Mouse (Mus musculus) CH12.LX (cell line): ENCODE measurements at regions not wholly inside any gene's neighbourhood (a gene's known extent, or its start where the extent isn't known, plus 50 kb on each side); places are given as distances from the start of the nearest gene placed in this dataset.

Source experiments
- DNase-seq: peaks from one replicate; pipeline ENCODE4 v3.0.0-alpha.2; 2013; ENCODE audit errors: extremely low read depth
- H3K27ac ChIP-seq: 2 replicates; pipeline ENCODE4 v1.5.1; 2012; ENCODE audit warnings: low read depth, mild to moderate bottlenecking, control low read depth, moderate library complexity; ENCODE audit not compliant: insufficient read depth
- H3K27me3 ChIP-seq: replicated peaks from 2 replicates; pipeline ENCODE3; 2012; ENCODE audit warnings: inconsistent platforms
- H3K36me3 ChIP-seq, 2 experiments: replicated peaks in 1 of 2; 2 replicates each; pipeline versions ENCODE3 to v1.6.1; 2012; ENCODE audit warnings: inconsistent platforms in 1 of 2, low read length in 1 of 2, mild to moderate bottlenecking in 1 of 2, mixed read lengths in 1 of 2, moderate library complexity in 1 of 2; ENCODE audit not compliant: control insufficient read depth in 1 of 2, insufficient read depth in 1 of 2
- H3K4me1 ChIP-seq, 2 experiments: 2 replicates each; pipeline ENCODE4 v1.6.1; 2012; ENCODE audit warnings: inconsistent platforms in 1 of 2, moderate library complexity in 1 of 2; ENCODE audit not compliant: insufficient read depth in 2 of 2, control insufficient read depth in 1 of 2
- H3K4me2 ChIP-seq: 2 replicates; pipeline ENCODE4 v1.6.1; 2012; ENCODE audit warnings: low read depth, mild to moderate bottlenecking, control low read depth; ENCODE audit not compliant: poor library complexity, insufficient read depth, severe bottlenecking
- H3K4me3 ChIP-seq, 3 experiments: fragments of 150-350 bp in 1 of 3; sonication (generic) in 1 of 3; replicated peaks in 1 of 3; 2 replicates each; pipeline versions ENCODE3 to v1.5.1; 2011 to 2012; ENCODE audit warnings: low read depth in 2 of 3, low read length in 2 of 3, mild to moderate bottlenecking in 2 of 3, moderate library complexity in 2 of 3, control low read depth in 1 of 3, improper control_type of control experiment in 1 of 3, inconsistent platforms in 1 of 3, mixed read lengths in 1 of 3; ENCODE audit not compliant: poor library complexity in 1 of 3
- H3K79me2 ChIP-seq: replicated peaks from 2 replicates; pipeline ENCODE4 v1.6.1; 2012; ENCODE audit warnings: mild to moderate bottlenecking, moderate library complexity; ENCODE audit not compliant: control insufficient read depth, poor library complexity, insufficient read depth, severe bottlenecking; ENCODE audit errors: extremely low read depth
- H3K9ac ChIP-seq: 2 replicates; pipeline ENCODE4 v1.6.1; 2012; ENCODE audit warnings: low read depth, mild to moderate bottlenecking, control low read depth, moderate library complexity; ENCODE audit not compliant: insufficient read depth
- H3K9me3 ChIP-seq: replicated peaks from 2 replicates; pipeline ENCODE3; 2012; ENCODE audit warnings: low read length, inconsistent platforms, mixed read lengths
- BHLHE40 ChIP-seq: IDR thresholded peaks from 2 replicates; pipeline ENCODE4 v1.6.1; 2011; ENCODE audit warnings: mild to moderate bottlenecking, low read depth, low read length, improper control_type of control experiment
- CHD1 ChIP-seq: IDR thresholded peaks from 2 replicates; pipeline ENCODE4 v1.6.1; 2012; ENCODE audit warnings: low read depth, low read length, improper control_type of control experiment, inconsistent platforms
- CTCF ChIP-seq, 2 experiments: IDR thresholded peaks in 1 of 2; conservative IDR thresholded peaks in 1 of 2; 2 replicates each; pipeline ENCODE4 v1.5.1; 2011 to 2012; ENCODE audit warnings: low read depth in 2 of 2, low read length in 2 of 2, improper control_type of control experiment in 1 of 2, inconsistent platforms in 1 of 2, mild to moderate bottlenecking in 1 of 2, moderate library complexity in 1 of 2
- ETS1 ChIP-seq: conservative IDR thresholded peaks from 2 replicates; pipeline ENCODE4 v1.6.1; 2012; ENCODE audit warnings: low read depth, mild to moderate bottlenecking, inconsistent platforms, low read length, improper control_type of control experiment, moderate library complexity
- GABPA ChIP-seq: IDR thresholded peaks from 2 replicates; pipeline ENCODE4 v1.6.1; 2012; ENCODE audit warnings: low read depth, low read length, improper control_type of control experiment, inconsistent platforms; ENCODE audit not compliant: insufficient replicate concordance
- IRF4 ChIP-seq: IDR thresholded peaks from 2 replicates; pipeline ENCODE4 v1.6.1; 2014; ENCODE audit warnings: low read depth, mild to moderate bottlenecking, inconsistent platforms, low read length, improper control_type of control experiment
- JUN ChIP-seq: IDR thresholded peaks from 2 replicates; pipeline ENCODE4 v1.6.1; 2011; ENCODE audit warnings: low read depth, mild to moderate bottlenecking, low read length, improper control_type of control experiment, moderate library complexity; ENCODE audit not compliant: insufficient read depth
- MXI1 ChIP-seq: IDR thresholded peaks from 2 replicates; pipeline ENCODE4 v1.6.1; 2011; ENCODE audit warnings: mild to moderate bottlenecking, low read depth, low read length, improper control_type of control experiment
- POLR2A ChIP-seq: IDR thresholded peaks from 2 replicates; pipeline ENCODE4 v1.6.1; 2011; ENCODE audit warnings: low read depth, mild to moderate bottlenecking, improper control_type of control experiment, low read length
- POLR2AphosphoS2 ChIP-seq: IDR thresholded peaks from 2 replicates; pipeline ENCODE4 v1.6.1; 2011; ENCODE audit warnings: low read depth, low read length, improper control_type of control experiment
- RAD21 ChIP-seq: IDR thresholded peaks from 2 replicates; pipeline ENCODE4 v1.6.1; 2011; ENCODE audit warnings: low read depth, mild to moderate bottlenecking, low read length, improper control_type of control experiment, moderate library complexity
- RCOR1 ChIP-seq: conservative IDR thresholded peaks from 2 replicates; pipeline ENCODE4 v1.6.1; 2012; ENCODE audit warnings: low read depth, mild to moderate bottlenecking, inconsistent platforms, low read length, improper control_type of control experiment
- SMC3 ChIP-seq: IDR thresholded peaks from 2 replicates; pipeline ENCODE4 v1.6.1; 2011; ENCODE audit warnings: low read depth, low read length, improper control_type of control experiment
- TCF12 ChIP-seq: IDR thresholded peaks from 2 replicates; pipeline ENCODE4 v1.6.1; 2014; ENCODE audit warnings: low read depth, mild to moderate bottlenecking, inconsistent platforms, low read length, improper control_type of control experiment
- USF1 ChIP-seq: IDR thresholded peaks from 2 replicates; pipeline ENCODE4 v1.6.1; 2014; ENCODE audit warnings: low read depth, mild to moderate bottlenecking, inconsistent platforms, low read length, improper control_type of control experiment
- USF2 ChIP-seq: conservative IDR thresholded peaks from 2 replicates; pipeline ENCODE4 v1.6.1; 2011; ENCODE audit warnings: low read depth, low read length, improper control_type of control experiment
- ZMIZ1 ChIP-seq: IDR thresholded peaks from 2 replicates; pipeline ENCODE4 v1.6.1; 2012; ENCODE audit warnings: low read depth, mild to moderate bottlenecking, inconsistent platforms, low read length, improper control_type of control experiment
- ZNF384 ChIP-seq: IDR thresholded peaks from 2 replicates; pipeline ENCODE4 v1.6.1; 2012; ENCODE audit warnings: low read depth, low read length, improper control_type of control experiment, inconsistent platforms
- dilution Hi-C: fragments of 300-500 bp; cut with MboI; formaldehyde crosslinking; loops from 2 replicates; pipeline ENCODE4 v1.14.3; 2020; ENCODE audit warnings: low sequenced_read_pairs; ENCODE audit not compliant: extremely low pct_unique_long_range_greater_than_20kb, extremely low pct_ligation_motif_present
- in situ Hi-C: fragments of 300-500 bp; cut with MboI; formaldehyde crosslinking; loops from 3 replicates; pipeline ENCODE4 v1.14.3; 2019; ENCODE audit warnings: low sequenced_read_pairs, low pct_ligation_motif_present, low pct_unique_long_range_greater_than_20kb, mixed read lengths

DNA sequence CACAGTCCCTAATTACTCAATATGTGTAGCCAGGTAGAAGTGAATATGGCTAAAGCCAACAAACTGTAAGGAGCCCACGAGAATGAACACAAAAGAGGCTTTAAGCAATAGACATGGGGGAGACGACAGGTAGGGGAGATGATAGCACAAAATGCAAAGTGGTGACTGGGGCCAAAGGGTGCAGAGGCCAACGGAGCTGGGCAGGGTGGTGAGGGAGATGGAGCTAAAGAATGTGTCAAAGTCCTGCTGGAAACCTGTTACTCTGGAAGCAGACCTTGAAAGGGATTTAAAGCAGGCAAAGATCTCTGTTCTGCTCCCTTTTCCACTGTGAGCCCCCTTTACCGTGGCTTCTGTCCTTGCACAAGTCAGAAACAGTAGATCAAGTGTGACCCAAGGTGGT is 152.2 kb upstream of the Ddhd1 start:
- no peaks in the 10 kb centered on the region for H3K36me3 ChIP-seq
- no peak overlapping the region for H3K4me3 ChIP-seq
- H3K27ac ChIP-seq = no peak overlapping the region
- H3K4me1 ChIP-seq = peaks cover 0 to 13% of the 10 kb centered on the region in 2 experiments; a peak in 2 of 4 replicates
- H3K79me2 ChIP-seq = no peaks in the 10 kb centered on the region
- no peaks in the 10 kb centered on the region for H3K9me3 ChIP-seq
- no peak overlapping the region for H3K9ac ChIP-seq
- in situ Hi-C loops = no loop called here
- TF ChIP-seq USF2 = no peak
- no peak for TF ChIP-seq SMC3
- TF ChIP-seq GABPA = no peak
- TF ChIP-seq TCF12 = no peak
- no peak for DNase-seq
- H3K4me2 ChIP-seq = no peak overlapping the region
- no peaks in the 10 kb centered on the region for H3K27me3 ChIP-seq
- dilution Hi-C loops = no loop called here

- Histone ChIP-seq H3K4me1 (peaks cover 0 to 13% of the 10 kb centered on the region in 2 experiments; a peak in 2 of 4 replicates), H3K4me2 (no peak overlapping the region), H3K27me3 (no peaks in the 10 kb centered on the region), H3K79me2 (no peaks in the 10 kb centered on the region), H3K9ac (no peak overlapping the region), H3K27ac (no peak overlapping the region), H3K9me3 (no peaks in the 10 kb centered on the region), H3K4me3 (no peak overlapping the region), H3K36me3 (no peaks in the 10 kb centered on the region)
- TF ChIP-seq TCF12 (no peak), MXI1 (no peak), JUN (no peak), ZMIZ1 (no peak), POLR2A (no peak), USF1 (no peak), ETS1 (no peak), RCOR1 (no peak), BHLHE40 (no peak), ZNF384 (no peak), CTCF (conservative IDR thresholded peaks at IDR 0.05 in 1 of 2, IDR thresholded peaks at IDR 0.05 in 1 of 2; ENCODE audit: low read depth in 2 of 2, low read length in 2 of 2) (no peak), POLR2AphosphoS2 (no peak), RAD21 (no peak), CHD1 (no peak), IRF4 (no peak)
- dilution Hi-C loops (no loop called here), in situ Hi-C loops (no loop called here)
- no peak for DNase-seq
Observed at GRCm38 (mm10) chr14:45810630-45811029, 152.7 kb upstream of the Ddhd1 start.
